Mouse (Mus musculus): ENCODE measurements around the gene Irs1. TPM values are rescaled to one million over a fixed set of nuclear protein-coding genes. Genes with fewer than 3 reads are reported as not detected.
A peak's percentile ranks its signal among the peaks of the same experiment; 100 is the strongest.

Gene Irs1
- polyA plus RNA-seq, 1 experiment from 2014 or later = 4.0 TPM

DNA sequence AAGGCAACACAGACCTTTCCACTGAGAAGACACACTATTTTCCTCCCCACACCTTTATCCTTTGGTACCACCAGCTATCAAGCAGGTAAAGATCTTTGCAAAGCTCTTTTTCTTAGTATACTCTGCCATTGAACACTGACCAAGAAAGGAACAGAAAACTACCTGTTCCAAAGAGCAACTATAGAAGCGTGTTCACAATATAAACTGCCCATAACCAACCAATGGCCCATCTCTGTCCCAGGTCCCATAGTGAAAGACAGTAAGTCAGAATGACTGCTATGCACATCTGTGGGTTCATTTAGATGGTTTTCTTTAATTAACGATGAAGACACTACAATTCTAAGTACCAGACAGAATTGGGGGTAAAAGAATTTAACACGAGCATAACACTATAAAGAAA lies 58.4 kb downstream of the Irs1 start, which contains the start of gene Gm9747:
Gm9747 (plus strand) TSS at position 301 of the 400 bp plus-strand sequence.
- H3K9ac ChIP-seq (ENCODE audit: low read length) = no peak within 1 kb of the TSS
- H3K9me3 ChIP-seq (ENCODE audit: control insufficient read depth, low read length) = no peaks in the 10 kb centered on the region
- ATAC-seq (replicated peaks; ENCODE audit: low FRiP score, low TSS enrichment, low read depth) = no peak
- H3K36me3 ChIP-seq (ENCODE audit: control insufficient read depth, insufficient read depth, low read length) = peaks cover 14% of the 10 kb centered on the region; the same call in 1 of the 2 replicates
- no peak within 1 kb of the TSS for H3K4me2 ChIP-seq (ENCODE audit: low read length)
- H3K27ac ChIP-seq (ENCODE audit: low read depth) = no peak within 1 kb of the TSS
- no peak within 1 kb of the TSS for H3K4me3 ChIP-seq (ENCODE audit: low read depth, low read length)
- DNase-seq (ENCODE audit: low spot score) = no peak
- H3K4me1 ChIP-seq (replicated peaks; ENCODE audit: control insufficient read depth, insufficient read depth, low read length) = no peaks in the 10 kb centered on the region
- no peaks in the 10 kb centered on the region for H3K27me3 ChIP-seq (replicated peaks; ENCODE audit: control insufficient read depth, insufficient read depth, low read length)
- WGBS = 93% methylated on average over 3 of the region's 3 CpGs

DNA sequence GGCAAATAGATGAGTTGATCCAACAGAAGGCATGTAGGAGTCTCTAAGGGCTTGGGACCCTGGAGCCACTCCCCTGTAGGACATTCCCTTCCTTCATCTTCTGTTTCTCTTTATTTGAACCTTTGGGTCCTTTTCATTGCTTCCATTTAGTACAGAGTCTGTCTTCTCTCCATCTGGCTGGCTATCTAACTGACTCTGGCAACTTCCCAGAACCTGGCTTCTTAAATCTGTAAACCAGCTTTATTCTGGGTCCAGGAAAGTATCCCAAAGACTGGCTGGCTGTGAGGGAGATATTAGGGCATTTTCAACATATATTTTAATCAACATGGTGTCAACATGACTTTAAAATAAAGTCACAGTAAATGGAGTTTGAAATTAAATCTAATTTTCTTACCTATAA lies 62.4 kb downstream of the Irs1 start:
- 0 out of 2 replicates have a peak, but pooled peaks cover 2% of the 10 kb centered on the region for H3K36me3 ChIP-seq (ENCODE audit: control insufficient read depth, insufficient read depth, low read length)
- no peak overlapping the region for H3K9ac ChIP-seq (ENCODE audit: low read length)
- no peak overlapping the region for H3K27ac ChIP-seq (ENCODE audit: low read depth)
- no peaks in the 10 kb centered on the region for H3K9me3 ChIP-seq (ENCODE audit: control insufficient read depth, low read length)
- no peak overlapping the region for H3K4me3 ChIP-seq (ENCODE audit: low read depth, low read length)
- no peaks in the 10 kb centered on the region for H3K4me1 ChIP-seq (replicated peaks; ENCODE audit: control insufficient read depth, insufficient read depth, low read length)
- no peak for DNase-seq (ENCODE audit: low spot score)
- no peaks in the 10 kb centered on the region for H3K27me3 ChIP-seq (replicated peaks; ENCODE audit: control insufficient read depth, insufficient read depth, low read length)
- no peak for ATAC-seq (replicated peaks; ENCODE audit: low FRiP score, low TSS enrichment, low read depth)
- no peak overlapping the region for H3K4me2 ChIP-seq (ENCODE audit: low read length)

DNA sequence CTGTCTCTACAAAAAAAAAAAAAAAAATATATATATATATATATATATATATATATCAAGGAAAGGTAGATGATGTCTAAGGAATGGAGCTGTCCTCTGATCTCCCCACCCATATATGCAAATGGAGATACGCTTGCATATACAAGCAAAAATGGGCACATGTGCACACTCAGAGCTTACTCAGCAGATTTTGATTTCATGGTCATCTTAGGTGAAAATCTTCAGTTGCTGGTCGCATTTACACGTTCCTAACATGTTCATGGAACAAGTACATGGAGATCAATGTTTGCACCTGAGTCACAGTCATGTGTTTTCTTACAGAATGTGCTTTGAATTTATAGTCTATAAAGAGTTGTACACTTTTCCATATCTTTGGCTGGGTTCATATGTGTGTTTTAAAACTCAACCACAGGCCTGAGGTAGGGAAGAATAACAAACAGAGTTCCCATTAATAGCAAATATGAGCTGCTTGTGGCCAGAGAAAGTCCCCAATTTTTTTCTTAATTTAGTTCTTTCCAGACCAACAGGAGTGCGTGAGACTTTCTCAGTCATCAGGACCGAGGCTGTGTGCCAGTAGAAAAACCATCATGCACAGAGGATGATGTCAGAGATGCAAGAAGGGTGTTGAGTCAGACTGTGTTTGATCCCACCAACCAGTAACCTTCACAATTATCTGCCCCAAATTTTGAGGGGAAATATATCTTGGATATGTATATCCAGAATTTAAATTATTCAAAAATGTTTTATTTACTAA lies 68.0 kb downstream of the Irs1 start:
- H3K36me3 ChIP-seq (ENCODE audit: control insufficient read depth, insufficient read depth, low read length) = no peaks in the 10 kb centered on the region
- no peaks in the 10 kb centered on the region for H3K27me3 ChIP-seq (replicated peaks; ENCODE audit: control insufficient read depth, insufficient read depth, low read length)
- H3K4me1 ChIP-seq (replicated peaks; ENCODE audit: control insufficient read depth, insufficient read depth, low read length) = peaks cover 7% of the 10 kb centered on the region; the same call in 1 of the 2 replicates
- 92% methylated on average over 5 of the region's 5 CpGs for WGBS
- ATAC-seq (replicated peaks; ENCODE audit: low FRiP score, low TSS enrichment, low read depth) (no peak), DNase-seq (ENCODE audit: low spot score) (no peak)
- H3K4me2 ChIP-seq (ENCODE audit: low read length) = no peak overlapping the region
- H3K9ac ChIP-seq (ENCODE audit: low read length) = no peak overlapping the region
- no peak overlapping the region for H3K4me3 ChIP-seq (ENCODE audit: low read depth, low read length)
- no peak overlapping the region for H3K27ac ChIP-seq (ENCODE audit: low read depth)
- no peaks in the 10 kb centered on the region for H3K9me3 ChIP-seq (ENCODE audit: control insufficient read depth, low read length)

GRCm38 (mm10) chr1:82221462-82221861 lies 69.8 kb downstream of the Irs1 start:
- H3K4me1 ChIP-seq (replicated peaks; ENCODE audit: control insufficient read depth, insufficient read depth, low read length) = peaks cover 7% of the 10 kb centered on the region; the same call in 1 of the 2 replicates
- WGBS = 78% methylated on average over 1 of the region's 1 CpGs
- no peaks in the 10 kb centered on the region for H3K27me3 ChIP-seq (replicated peaks; ENCODE audit: control insufficient read depth, insufficient read depth, low read length)
- ATAC-seq (replicated peaks; ENCODE audit: low FRiP score, low TSS enrichment, low read depth) = no peak
- H3K9ac ChIP-seq (ENCODE audit: low read length) = no peak overlapping the region
- H3K27ac ChIP-seq (ENCODE audit: low read depth) = no peak overlapping the region
- H3K9me3 ChIP-seq (ENCODE audit: control insufficient read depth, low read length) = no peaks in the 10 kb centered on the region
- DNase-seq (ENCODE audit: low spot score) = no peak
- H3K4me2 ChIP-seq (ENCODE audit: low read length) = no peak overlapping the region
- H3K36me3 ChIP-seq (ENCODE audit: control insufficient read depth, insufficient read depth, low read length) = no peaks in the 10 kb centered on the region
- H3K4me3 ChIP-seq (ENCODE audit: low read depth, low read length) = no peak overlapping the region

DNA sequence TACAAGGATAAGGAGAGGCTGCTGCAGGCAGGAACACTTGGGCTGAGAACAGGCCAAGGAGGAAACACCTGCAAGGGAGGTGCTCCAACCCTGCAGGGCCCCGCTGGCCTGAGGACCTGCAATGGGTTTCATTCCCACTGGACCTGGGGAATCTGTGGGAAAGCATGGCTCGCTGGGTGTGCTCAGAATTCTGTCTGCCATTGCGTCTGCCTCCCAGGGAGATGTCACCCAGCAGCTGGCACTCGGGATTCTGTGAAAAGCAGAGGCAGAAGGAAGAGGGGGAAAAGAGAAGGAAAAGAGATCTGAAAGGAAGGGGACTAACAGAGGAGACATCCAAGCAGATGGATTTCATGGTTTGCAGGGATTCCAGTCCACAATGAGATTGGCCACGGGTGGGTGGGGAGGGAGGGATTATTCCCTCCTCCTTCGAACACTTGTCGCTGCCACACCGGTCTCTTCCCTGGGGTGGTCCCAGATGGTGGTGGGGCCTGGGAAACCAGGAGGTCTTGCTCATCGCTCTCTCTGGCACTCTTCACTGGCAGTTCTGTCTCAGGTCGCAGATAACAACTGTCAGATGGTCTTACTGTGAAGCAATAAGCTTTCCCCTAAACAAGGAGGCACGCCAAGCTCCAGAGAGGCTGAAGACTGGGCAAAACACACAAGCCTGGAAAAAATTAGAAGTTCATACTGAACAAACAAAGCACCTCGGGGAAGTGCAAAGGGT lies 70.4 kb downstream of the Irs1 start:
- 41% methylated on average over 12 of the region's 12 CpGs for WGBS
- H3K27me3 ChIP-seq (replicated peaks; ENCODE audit: control insufficient read depth, insufficient read depth, low read length) = no peaks in the 10 kb centered on the region
- no peaks in the 10 kb centered on the region for H3K9me3 ChIP-seq (ENCODE audit: control insufficient read depth, low read length)
- DNase-seq (ENCODE audit: low spot score) (no peak), ATAC-seq (replicated peaks; ENCODE audit: low FRiP score, low TSS enrichment, low read depth) (no peak)
- peaks cover 7% of the 10 kb centered on the region; the same call in 1 of the 2 replicates for H3K4me1 ChIP-seq (replicated peaks; ENCODE audit: control insufficient read depth, insufficient read depth, low read length)
- H3K27ac ChIP-seq (ENCODE audit: low read depth) = no peak overlapping the region
- no peak overlapping the region for H3K4me3 ChIP-seq (ENCODE audit: low read depth, low read length)
- H3K9ac ChIP-seq (ENCODE audit: low read length) = no peak overlapping the region
- H3K36me3 ChIP-seq (ENCODE audit: control insufficient read depth, insufficient read depth, low read length) = no peaks in the 10 kb centered on the region
- H3K4me2 ChIP-seq (ENCODE audit: low read length) = no peak overlapping the region

DNA sequence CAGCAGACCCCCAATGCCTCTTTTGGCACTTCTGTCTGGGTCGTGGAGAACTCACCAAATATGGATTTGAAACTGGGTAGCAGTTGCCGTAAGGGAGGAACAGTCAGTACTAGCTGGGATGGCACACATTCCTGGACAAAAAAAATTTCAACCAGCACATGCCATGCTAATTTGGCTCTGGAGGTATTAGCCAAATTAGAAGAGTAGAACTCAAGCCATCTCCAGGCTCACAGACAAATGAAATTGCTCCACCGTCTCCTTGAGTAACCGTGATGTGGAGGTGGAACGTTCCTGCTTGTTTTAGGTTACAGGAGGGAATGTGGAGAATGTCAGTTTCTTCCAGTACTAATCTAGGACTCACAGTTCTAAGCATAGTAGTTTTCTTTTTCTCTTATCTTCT lies 83.7 kb downstream of the Irs1 start:
- no peak overlapping the region for H3K9ac ChIP-seq (ENCODE audit: low read length)
- H3K27ac ChIP-seq (ENCODE audit: low read depth) = no peak overlapping the region
- WGBS = 79% methylated on average over 5 of the region's 5 CpGs
- H3K27me3 ChIP-seq (replicated peaks; ENCODE audit: control insufficient read depth, insufficient read depth, low read length) = no peaks in the 10 kb centered on the region
- no peak overlapping the region for H3K4me3 ChIP-seq (ENCODE audit: low read depth, low read length)
- H3K36me3 ChIP-seq (ENCODE audit: control insufficient read depth, insufficient read depth, low read length) = no peaks in the 10 kb centered on the region
- ATAC-seq (replicated peaks; ENCODE audit: low FRiP score, low TSS enrichment, low read depth) (no peak), DNase-seq (ENCODE audit: low spot score) (no peak)
- no peak overlapping the region for H3K4me2 ChIP-seq (ENCODE audit: low read length)
- H3K9me3 ChIP-seq (ENCODE audit: control insufficient read depth, low read length) = no peaks in the 10 kb centered on the region
- H3K4me1 ChIP-seq (replicated peaks; ENCODE audit: control insufficient read depth, insufficient read depth, low read length) = no peaks in the 10 kb centered on the region

DNA sequence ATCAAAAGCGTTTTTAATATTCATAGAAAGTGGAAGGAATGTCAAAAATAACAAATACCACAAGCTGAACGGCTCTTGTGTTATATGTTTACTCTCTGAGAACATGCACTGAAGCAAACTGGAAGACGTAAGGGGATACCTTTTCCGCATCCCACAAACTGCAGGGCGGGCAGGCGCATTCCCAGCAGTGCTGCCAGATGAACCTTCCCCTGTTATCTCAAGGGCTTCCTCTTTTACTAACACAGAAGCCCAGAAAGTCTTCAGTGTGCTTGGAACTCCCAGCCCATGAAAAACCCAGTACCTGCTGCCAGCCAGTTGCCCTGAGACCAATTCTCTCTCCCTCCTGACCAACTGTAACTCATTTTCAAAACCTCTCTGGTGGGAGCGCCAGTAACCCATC lies 90.6 kb downstream of the Irs1 start:
- DNase-seq (ENCODE audit: low spot score) = no peak
- Histone ChIP-seq H3K4me1 (replicated peaks; ENCODE audit: control insufficient read depth, insufficient read depth, low read length) (peaks cover 13% of the 10 kb centered on the region; the same call in 1 of the 2 replicates), H3K9me3 (ENCODE audit: control insufficient read depth, low read length) (no peaks in the 10 kb centered on the region), H3K9ac (ENCODE audit: low read length) (no peak overlapping the region), H3K4me2 (ENCODE audit: low read length) (no peak overlapping the region), H3K36me3 (ENCODE audit: control insufficient read depth, insufficient read depth, low read length) (no peaks in the 10 kb centered on the region), H3K27me3 (replicated peaks; ENCODE audit: control insufficient read depth, insufficient read depth, low read length) (no peaks in the 10 kb centered on the region), H3K4me3 (ENCODE audit: low read depth, low read length) (no peak overlapping the region), H3K27ac (ENCODE audit: low read depth) (no peak overlapping the region)
- 46% methylated on average over 7 of the region's 7 CpGs for WGBS
- no peak for ATAC-seq (replicated peaks; ENCODE audit: low FRiP score, low TSS enrichment, low read depth)

DNA sequence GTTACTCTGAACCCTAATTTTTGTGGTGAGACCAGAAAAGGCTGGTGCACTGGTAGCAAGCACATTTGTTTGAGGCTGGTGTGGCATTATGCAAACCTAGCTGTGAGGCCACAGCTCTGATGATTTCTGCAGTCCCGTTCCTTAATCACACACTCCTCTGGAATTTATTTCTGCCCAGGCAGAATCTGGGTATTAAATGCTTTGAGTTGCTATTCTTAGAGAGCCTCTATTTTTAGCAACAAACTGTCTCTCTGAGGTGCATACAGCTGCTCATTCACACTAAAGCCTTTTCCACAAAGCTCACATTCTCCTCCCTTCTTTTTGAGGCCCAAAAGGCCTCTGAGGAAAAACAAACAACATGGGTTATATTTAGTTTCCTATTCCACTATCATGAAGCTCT lies 91.3 kb downstream of the Irs1 start:
- Histone ChIP-seq H3K4me2 (ENCODE audit: low read length) (0 out of 2 replicates have a peak overlapping the region, but pooled peaks have one; percentile 5), H3K27ac (ENCODE audit: low read depth) (peak overlapping the region; percentile 24; the same call in 1 of the 2 replicates)
- no peak for ATAC-seq (replicated peaks; ENCODE audit: low FRiP score, low TSS enrichment, low read depth)

More for the DNA sequence above, 91.3 kb downstream of the Irs1 start:
- H3K4me3 ChIP-seq (ENCODE audit: low read depth, low read length) = no peak overlapping the region
- WGBS = 13% methylated on average over 1 of the region's 1 CpGs
- H3K4me1 ChIP-seq (replicated peaks; ENCODE audit: control insufficient read depth, insufficient read depth, low read length) = peaks cover 13% of the 10 kb centered on the region; the same call in 1 of the 2 replicates
- no peak overlapping the region for H3K9ac ChIP-seq (ENCODE audit: low read length)
- DNase-seq (ENCODE audit: low spot score) = no peak
- H3K9me3 ChIP-seq (ENCODE audit: control insufficient read depth, low read length) = no peaks in the 10 kb centered on the region
- H3K36me3 ChIP-seq (ENCODE audit: control insufficient read depth, insufficient read depth, low read length) = no peaks in the 10 kb centered on the region
- no peaks in the 10 kb centered on the region for H3K27me3 ChIP-seq (replicated peaks; ENCODE audit: control insufficient read depth, insufficient read depth, low read length)
